Mouse (Mus musculus) lung, adult 2 months (tissue): ENCODE measurements around the gene Plxnd1.

Source experiments
- CTCF ChIP-seq: fragments of 200-500 bp; IDR thresholded peaks from 2 replicates; pipeline ENCODE4 v1.5.1; 2011; ENCODE audit warnings: mild to moderate bottlenecking, low read length, control low read depth; ENCODE audit not compliant: insufficient read depth
- POLR2A ChIP-seq: fragments of 200-500 bp; IDR thresholded peaks from 2 replicates; pipeline ENCODE4 v1.6.1; 2011; ENCODE audit warnings: low read depth, mild to moderate bottlenecking, control low read depth, low read length, borderline replicate concordance; ENCODE audit errors: extremely low read depth

- TF ChIP-seq CTCF (no peak), POLR2A (peak; percentile 17; the same call in 1 of the 2 replicates)
These were observed 84.9 kb downstream of the Plxnd1 start for GRCm38 (mm10) chr6:115909940-115910339.
